Mouse (Mus musculus): ENCODE data around the gene Lbx2. TPM values are rescaled to one million over a fixed set of nuclear protein-coding genes. Genes with fewer than 3 reads are reported as not detected.

The Lbx2 gene
- polyA plus RNA-seq, 2 experiments: 0.52 to 0.54 TPM

DNA sequence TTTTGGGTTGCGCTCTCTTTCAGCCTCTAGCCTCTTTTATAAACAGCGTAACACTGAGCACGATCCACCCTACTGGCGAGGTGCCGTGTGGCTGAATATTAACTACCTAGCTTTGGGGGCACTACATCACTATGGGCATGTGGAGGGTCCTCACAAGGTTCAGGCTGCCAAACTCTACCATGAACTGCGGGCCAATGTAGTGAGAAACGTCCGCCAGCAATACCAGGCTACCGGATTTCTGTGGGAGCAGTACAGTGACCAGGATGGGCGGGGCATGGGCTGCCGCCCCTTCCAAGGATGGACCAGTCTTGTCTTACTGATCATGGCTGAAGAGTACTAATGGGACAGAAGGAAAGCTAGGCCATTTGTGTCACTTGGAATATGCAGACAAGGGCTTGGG lies 32.2 kb downstream of the Lbx2 start:
- Histone ChIP-seq H3K36me3 (ENCODE audit: control insufficient read depth, insufficient read depth, low read length) (peaks cover 33% of the 10 kb centered on the region), H3K9me3 (ENCODE audit: control insufficient read depth, low read length) (no peaks in the 10 kb centered on the region), H3K4me3 (replicated peaks; ENCODE audit: low read length) (no peak overlapping the region), H3K4me1 (ENCODE audit: control insufficient read depth, insufficient read depth, low read length) (peaks cover 27% of the 10 kb centered on the region), H3K27ac (replicated peaks; ENCODE audit: low read depth, low read length) (no peak overlapping the region), H3K4me2 (replicated peaks; ENCODE audit: low read depth, low read length, severe bottlenecking) (no peak overlapping the region), H3K27me3 (ENCODE audit: control insufficient read depth, insufficient read depth, low read length) (no peaks in the 10 kb centered on the region), H3K9ac (ENCODE audit: low read depth, low read length, severe bottlenecking) (no peak overlapping the region)
- DNase-seq (ENCODE audit: low spot score): no peak
- ATAC-seq (ENCODE audit: low FRiP score, low read depth): no peak
- 89% methylated on average over 11 of the region's 11 CpGs for WGBS
- TF ChIP-seq POLR2A (IDR thresholded peaks at IDR 0.05; ENCODE audit: borderline replicate concordance, extremely low read depth, insufficient read depth, insufficient read length): no peak

DNA sequence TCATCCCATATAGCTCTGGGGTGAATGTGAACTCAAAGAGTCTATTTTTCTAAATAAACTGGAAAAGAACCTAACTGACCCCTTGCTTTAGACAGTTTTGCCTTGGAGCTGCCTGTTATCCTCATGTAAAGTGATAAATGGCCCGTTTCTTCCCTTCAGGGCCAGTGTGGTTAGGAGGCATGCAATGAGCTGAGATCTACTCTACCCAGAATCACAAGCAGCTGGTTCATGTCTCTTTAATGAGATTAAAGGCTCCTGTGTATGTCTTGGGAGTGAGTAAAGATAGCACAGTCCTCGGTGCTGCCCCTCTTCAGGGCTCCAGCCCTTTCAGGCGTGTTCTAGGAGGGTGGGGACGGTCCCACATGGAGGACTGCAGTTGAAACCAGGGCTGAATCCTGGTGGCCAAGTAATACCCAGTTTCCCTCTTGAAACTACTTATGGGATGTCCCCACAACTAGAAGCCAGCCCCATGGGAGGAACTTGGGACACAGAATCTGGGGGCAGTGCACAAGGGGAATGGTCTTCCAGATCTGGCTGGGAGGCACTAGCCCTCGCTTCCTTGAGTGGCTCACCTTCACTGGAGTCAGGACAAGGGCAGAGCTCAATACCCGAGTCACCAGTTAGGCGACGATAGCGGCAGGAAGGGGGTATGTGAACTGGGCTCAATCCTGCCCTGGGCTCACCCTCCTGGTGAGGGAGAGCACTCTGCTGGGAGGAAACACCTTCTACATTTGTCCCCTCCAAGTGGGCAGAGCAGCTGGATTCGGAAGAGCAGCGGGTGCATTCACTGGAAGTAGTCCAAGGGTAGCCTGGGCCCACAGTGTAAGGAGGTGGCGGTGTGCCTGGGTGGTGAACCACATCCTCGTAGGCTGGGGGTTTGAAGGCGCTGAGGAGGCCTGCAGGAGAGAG lies 32.9 kb downstream of the Lbx2 start:
- H3K4me1 ChIP-seq (ENCODE audit: control insufficient read depth, insufficient read depth, low read length): peaks cover 31% of the 10 kb centered on the region
- no peak for TF ChIP-seq POLR2A (IDR thresholded peaks at IDR 0.05; ENCODE audit: borderline replicate concordance, extremely low read depth, insufficient read depth, insufficient read length)
- H3K27ac ChIP-seq (replicated peaks; ENCODE audit: low read depth, low read length): no peak overlapping the region
- H3K4me2 ChIP-seq (replicated peaks; ENCODE audit: low read depth, low read length, severe bottlenecking): no peak overlapping the region
- DNase-seq (ENCODE audit: low spot score) (no peak), ATAC-seq (ENCODE audit: low FRiP score, low read depth) (no peak)
- no peaks in the 10 kb centered on the region for H3K27me3 ChIP-seq (ENCODE audit: control insufficient read depth, insufficient read depth, low read length)
- WGBS: 87% methylated on average over 14 of the region's 14 CpGs
- no peak overlapping the region for H3K4me3 ChIP-seq (replicated peaks; ENCODE audit: low read length)
- no peak overlapping the region for H3K9ac ChIP-seq (ENCODE audit: low read depth, low read length, severe bottlenecking)
- H3K36me3 ChIP-seq (ENCODE audit: control insufficient read depth, insufficient read depth, low read length): peaks cover 38% of the 10 kb centered on the region
- H3K9me3 ChIP-seq (ENCODE audit: control insufficient read depth, low read length): no peaks in the 10 kb centered on the region

DNA sequence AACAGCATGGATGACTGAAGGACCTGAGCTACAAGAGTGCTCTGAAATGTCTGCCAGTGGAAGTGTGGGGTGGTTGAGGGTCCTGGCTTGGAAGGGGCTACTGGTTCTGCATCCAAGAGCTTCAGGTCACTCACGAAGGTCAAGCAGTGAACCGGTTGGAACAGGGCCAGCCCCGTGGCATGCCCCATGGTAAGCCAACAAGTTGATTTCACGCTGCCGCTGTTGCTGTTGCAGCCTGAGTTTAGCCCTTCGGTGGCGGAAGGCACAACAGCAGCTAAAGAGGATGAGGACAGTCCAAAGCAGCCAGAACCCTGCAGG lies 33.5 kb downstream of the Lbx2 start:
- TF ChIP-seq POLR2A (IDR thresholded peaks at IDR 0.05; ENCODE audit: borderline replicate concordance, extremely low read depth, insufficient read depth, insufficient read length): no peak
- Histone ChIP-seq H3K27ac (replicated peaks; ENCODE audit: low read depth, low read length) (no peak overlapping the region), H3K27me3 (ENCODE audit: control insufficient read depth, insufficient read depth, low read length) (no peaks in the 10 kb centered on the region), H3K9me3 (ENCODE audit: control insufficient read depth, low read length) (no peaks in the 10 kb centered on the region), H3K4me2 (replicated peaks; ENCODE audit: low read depth, low read length, severe bottlenecking) (peak overlapping the region; percentile 96), H3K4me3 (replicated peaks; ENCODE audit: low read length) (no peak overlapping the region; the same call in 1 of the 2 replicates), H3K36me3 (ENCODE audit: control insufficient read depth, insufficient read depth, low read length) (peaks cover 38% of the 10 kb centered on the region), H3K9ac (ENCODE audit: low read depth, low read length, severe bottlenecking) (peak overlapping the region; percentile 28; the same call in 1 of the 2 replicates), H3K4me1 (ENCODE audit: control insufficient read depth, insufficient read depth, low read length) (peaks cover 36% of the 10 kb centered on the region)
- 84% methylated on average over 7 of the region's 7 CpGs for WGBS
- ATAC-seq (ENCODE audit: low FRiP score, low read depth) (no peak), DNase-seq (ENCODE audit: low spot score) (no peak)

GRCm38 (mm10) chr6:83120930-83121862 lies 35.0 kb downstream of the Lbx2 start, which contains the start of gene Wbp1:
Gene Wbp1 (minus strand): TSS chr6:83121559.
- H3K9me3 ChIP-seq (ENCODE audit: control insufficient read depth, low read length): no peaks in the 10 kb centered on the region
- H3K27me3 ChIP-seq (ENCODE audit: control insufficient read depth, insufficient read depth, low read length): no peaks in the 10 kb centered on the region
- H3K4me2 ChIP-seq (replicated peaks; ENCODE audit: low read depth, low read length, severe bottlenecking): peak within 1 kb of the TSS; percentile 96
- peak within 1 kb of the TSS; percentile 89 for H3K9ac ChIP-seq (ENCODE audit: low read depth, low read length, severe bottlenecking)
- H3K4me3 ChIP-seq (replicated peaks; ENCODE audit: low read length): peak within 1 kb of the TSS; percentile 73
- TF ChIP-seq POLR2A (IDR thresholded peaks at IDR 0.05; ENCODE audit: borderline replicate concordance, extremely low read depth, insufficient read depth, insufficient read length): peak; percentile 92
- WGBS: under 1% methylated on average over 36 of the region's 38 CpGs
- H3K36me3 ChIP-seq (ENCODE audit: control insufficient read depth, insufficient read depth, low read length): peaks cover 38% of the 10 kb centered on the region
- peak within 1 kb of the TSS; percentile 99 for H3K27ac ChIP-seq (replicated peaks; ENCODE audit: low read depth, low read length)
- DNase-seq (ENCODE audit: low spot score) (peak; percentile 99), ATAC-seq (ENCODE audit: low FRiP score, low read depth) (peak; percentile 94)
- peaks cover 38% of the 10 kb centered on the region for H3K4me1 ChIP-seq (ENCODE audit: control insufficient read depth, insufficient read depth, low read length)

All from limb, embryonic 14.5 days (tissue).